Mouse (Mus musculus): ENCODE measurements around the gene Napepld.
A peak's percentile ranks its signal among the peaks of the same experiment; 100 is the strongest.
"Not testable (repeated sequence)": the region's sequence is repeated elsewhere in the genome, so short reads cannot be mapped to it uniquely, and the experiment has no call there.

Napepld gene

GRCm38 (mm10) chr5:21703708-21704107 lies 2.5 kb upstream of the Napepld start:
- DNase-seq, result no peak

DNA sequence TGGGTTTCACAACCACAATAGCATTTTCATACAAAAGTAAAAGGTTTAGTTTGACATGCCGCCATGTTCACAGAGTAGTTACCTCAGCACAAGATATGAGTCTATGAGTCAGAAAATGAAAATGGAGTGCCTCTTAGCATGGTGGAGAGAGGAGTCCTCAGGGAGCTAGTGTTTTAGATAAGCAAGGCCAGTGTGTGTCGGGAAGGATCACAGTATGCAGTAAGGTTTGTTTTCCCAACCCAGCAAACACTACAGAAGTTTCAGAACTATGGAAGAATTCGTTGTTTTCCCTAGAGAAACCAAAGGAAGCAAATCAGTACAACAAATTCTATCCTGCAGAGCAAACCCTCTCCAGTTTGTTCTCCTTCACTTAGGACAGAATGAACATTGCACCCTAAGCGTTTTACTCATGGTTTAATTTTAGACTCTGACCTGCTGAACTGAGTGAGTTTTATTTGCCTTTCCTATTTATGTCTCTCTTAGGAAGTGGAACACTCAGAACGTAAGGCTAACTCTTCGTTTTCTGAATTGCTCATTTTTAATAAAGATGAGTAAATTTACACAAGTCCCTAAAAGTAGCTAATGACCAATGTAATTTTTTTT lies 1.8 kb upstream of the Napepld start:
- no peak for DNase-seq

DNA sequence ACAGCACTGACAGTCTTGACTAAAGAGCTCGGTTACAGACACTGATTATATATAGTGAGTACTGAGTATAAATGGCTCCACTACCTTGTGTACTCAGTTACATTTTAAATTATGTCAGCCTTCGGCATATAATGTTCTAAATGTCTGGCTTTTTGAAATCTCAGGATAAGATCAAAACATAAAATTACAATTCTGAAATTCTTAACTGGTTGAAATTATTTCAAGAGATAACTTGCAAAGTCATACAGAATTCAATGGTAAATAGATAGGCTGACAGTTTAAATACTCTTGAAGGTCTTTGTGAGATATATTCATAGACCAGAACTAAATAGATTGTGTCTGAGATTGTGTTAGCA lies 791 bp upstream of the Napepld start:
- DNase-seq, result no peak

DNA sequence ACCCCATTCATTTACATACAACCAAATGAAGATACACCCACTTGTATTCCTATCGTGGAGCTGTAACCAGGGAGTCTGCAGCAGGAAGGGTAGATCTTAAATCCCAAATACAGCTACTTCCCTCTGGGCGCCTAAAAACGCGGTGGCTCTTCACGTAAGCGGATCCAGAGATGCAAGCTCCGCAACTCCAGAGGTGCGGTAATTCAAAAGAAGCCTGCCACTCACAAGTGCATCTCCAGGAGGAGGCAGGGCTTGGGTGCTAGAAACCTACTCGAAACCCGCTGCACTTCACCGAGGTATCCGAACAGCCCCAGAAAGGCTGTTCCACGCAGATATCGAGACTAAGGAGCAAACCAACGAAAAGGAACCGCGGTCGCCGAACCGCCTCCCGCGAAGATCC lies 262 bp downstream of the Napepld start:
- no peak for DNase-seq

DNA sequence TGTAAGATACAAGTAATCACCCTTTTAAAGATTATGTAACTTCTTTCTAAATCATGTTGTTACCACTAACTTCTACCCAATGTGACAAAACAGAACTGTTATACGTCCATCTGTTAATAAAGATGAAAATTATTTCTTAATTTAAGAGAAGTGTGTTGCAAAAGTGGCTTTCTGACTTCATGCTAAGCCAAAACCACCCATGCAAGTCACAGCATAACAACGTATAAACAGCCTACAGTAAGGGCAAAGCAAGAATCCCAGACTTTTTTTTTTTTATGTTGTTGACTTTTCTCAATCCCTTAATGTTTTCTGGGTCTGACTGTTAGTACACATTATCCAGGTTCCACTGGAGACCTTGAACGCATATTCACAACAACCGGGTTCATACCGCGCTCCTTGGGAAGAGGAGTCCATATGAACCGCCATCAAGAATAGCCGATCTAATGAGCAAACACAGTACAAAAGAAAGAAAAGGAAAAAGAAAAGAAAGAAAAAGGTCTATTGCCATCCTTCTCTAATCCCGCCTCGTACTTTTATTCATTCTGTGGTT lies 849 bp downstream of the Napepld start:
- no peak for DNase-seq

DNA sequence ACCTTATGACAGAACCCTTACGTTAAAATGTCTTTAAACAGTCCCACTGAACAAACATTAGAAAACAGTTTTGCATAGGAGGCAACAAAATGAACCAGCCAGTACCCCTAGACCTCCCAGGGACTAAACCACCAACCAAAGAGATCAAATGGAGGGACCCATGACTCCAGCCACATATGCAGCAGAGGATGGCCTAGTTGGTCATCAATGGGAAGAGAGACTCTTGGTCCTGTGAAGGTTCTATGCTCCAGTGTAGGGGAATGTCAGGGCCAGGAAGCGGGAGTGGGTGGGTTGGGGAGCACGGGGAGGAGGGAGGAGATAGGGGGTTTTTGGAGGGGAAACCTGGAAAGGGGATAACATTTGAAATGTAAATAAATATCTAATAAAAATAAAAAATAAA lies 1.6 kb downstream of the Napepld start:
- not testable (repeated sequence) for DNase-seq

GRCm38 (mm10) chr5:21694854-21695490 lies 6.2 kb downstream of the Napepld start:
- DNase-seq, result no peak

GRCm38 (mm10) chr5:21693372-21693870 lies 7.8 kb downstream of the Napepld start:
- no peak for DNase-seq

GRCm38 (mm10) chr5:21692230-21692629 lies 9.0 kb downstream of the Napepld start:
- no peak for DNase-seq

- DNase-seq, result no peak
These were observed 14.2 kb downstream of the Napepld start for GRCm38 (mm10) chr5:21687042-21687441.

- no peak for DNase-seq
These were observed 16.2 kb downstream of the Napepld start for GRCm38 (mm10) chr5:21685001-21685400.

DNA sequence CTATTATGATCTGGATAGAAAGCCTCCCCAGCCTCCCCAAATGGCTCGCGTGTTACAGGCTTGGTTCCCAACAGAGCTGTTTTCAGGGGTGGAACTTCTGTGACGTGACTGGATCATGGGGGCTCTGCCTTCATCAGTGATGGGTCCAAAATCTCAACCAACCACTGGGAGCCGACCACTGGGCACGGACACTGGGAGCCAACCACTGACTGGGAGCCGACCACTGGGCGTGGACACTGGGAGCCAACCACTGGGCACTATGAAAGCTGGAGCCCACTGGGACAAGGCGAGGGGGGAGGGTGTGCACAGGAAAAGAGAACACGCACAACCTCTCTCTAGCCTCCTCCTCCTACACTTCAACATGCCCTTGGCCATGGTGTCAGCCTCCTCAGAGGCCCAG lies 17.4 kb downstream of the Napepld start:
- no peak for DNase-seq

DNA sequence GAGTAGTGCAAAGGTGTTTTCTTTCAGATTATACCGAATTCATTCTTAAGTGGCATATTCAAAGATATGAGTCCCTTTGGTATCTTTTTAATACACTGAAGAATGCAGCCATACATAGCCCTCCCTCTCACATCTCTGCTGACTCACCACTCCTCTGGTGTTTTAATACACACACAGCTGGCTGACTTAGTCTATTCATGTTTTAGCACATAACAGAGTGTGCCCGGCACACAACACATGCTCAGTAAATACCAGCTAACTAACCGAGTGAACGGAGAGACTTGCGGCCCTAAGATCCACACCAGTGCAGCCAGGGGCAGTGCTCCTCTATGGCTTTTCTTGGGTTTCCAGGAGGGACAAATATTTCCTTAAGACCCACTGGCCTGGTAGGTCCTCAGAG lies 20.3 kb downstream of the Napepld start:
- DNase-seq, result peak; percentile 45

DNA sequence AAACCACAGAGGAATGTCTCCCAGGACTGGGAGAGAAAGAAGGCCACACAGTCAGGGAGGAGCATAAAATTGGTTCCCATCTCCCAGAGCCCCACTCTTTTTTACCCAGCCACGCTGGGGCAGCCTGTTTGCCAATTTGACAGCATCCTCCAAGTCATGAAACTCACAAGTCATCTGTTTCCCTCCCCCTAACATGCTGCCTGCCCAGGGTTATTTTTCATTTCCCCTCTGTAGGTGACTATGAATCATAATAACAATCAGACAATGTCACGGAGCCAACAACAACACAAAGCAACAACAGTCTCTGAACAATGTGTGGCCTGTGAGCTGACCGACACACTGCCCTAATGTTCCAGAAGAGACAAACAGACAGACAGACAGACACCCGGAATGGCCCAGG lies 21.2 kb downstream of the Napepld start:
- no peak for DNase-seq

GRCm38 (mm10) chr5:21678363-21678762 lies 22.8 kb downstream of the Napepld start:
- no peak for DNase-seq

DNA sequence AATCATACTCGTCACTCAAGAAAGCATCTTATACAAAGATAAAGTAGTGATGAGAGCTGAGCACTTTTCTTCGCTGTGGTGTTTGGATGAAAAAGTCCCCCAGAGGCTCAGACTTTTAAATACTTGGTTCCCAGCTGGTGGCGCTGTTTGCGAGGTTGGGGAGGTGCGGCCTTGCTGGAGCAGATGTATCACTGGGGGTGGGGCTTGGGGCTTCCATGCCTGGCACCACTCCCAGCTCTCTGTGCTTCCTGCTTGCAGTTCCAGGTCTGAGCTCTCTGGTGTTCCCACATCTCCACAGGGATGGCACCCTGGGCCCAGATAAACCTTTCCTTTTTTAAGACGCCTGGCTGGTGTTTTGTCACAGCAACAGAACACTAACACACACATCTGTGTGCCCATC lies 23.3 kb downstream of the Napepld start:
- no peak for DNase-seq

DNA sequence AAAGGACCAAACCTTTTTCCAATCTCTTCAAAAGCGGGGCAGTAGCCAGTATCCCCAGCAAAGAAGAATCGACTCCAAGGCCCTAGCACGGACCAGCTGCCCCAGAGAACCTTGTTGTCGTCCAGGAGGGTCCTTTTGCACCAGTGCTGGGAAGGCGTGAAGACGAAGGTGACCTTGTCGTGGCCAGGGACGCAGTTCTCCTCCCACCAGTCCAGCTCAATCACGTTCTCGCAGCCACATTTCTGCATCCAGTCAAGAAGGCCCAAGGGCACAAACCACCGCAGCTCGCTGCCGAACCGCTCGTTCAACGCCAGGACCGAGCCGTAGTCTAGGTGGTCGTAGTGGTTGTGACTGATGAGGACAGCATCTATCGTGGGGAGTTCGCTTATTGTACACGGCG lies 25.7 kb downstream of the Napepld start:
- DNase-seq, result no peak

DNA sequence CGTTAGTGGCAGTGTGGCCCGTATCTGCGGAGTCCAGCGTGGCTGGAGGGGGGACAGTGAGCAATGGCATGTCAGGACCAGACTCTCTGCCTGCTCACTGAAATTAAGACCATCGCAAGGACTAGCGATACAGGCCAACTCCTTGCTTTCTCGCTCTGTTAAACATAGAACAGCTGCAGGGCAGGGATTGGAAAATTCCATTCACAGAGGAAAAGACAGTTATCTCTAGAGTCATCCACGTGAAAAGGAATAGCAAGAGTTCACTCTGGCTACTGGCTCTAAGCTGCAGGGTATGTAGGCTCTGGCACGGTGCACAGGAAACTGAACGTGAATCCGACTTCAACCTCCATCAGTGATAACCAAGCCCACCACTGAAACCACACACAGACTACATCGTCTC lies 26.2 kb downstream of the Napepld start:
- DNase-seq, result no peak

DNA sequence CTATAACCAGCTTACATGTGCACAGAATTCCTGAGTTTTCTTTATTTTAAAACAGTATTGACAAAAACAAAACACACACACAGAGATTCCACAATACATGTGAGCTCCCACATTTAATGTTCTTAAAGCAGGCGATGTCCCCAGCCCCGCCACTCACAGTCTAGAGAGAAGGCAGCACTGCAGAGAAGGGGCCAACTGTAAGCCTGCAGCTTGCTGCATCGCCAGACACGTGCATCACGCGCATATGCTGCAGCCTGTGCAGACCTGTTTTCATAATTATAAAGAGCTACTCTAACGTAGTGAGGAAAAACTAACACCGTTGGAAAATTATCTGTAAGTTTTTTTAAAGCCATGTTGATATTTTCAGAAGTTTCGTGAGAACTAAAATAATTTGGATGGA lies 27.5 kb downstream of the Napepld start:
- DNase-seq, result no peak

DNA sequence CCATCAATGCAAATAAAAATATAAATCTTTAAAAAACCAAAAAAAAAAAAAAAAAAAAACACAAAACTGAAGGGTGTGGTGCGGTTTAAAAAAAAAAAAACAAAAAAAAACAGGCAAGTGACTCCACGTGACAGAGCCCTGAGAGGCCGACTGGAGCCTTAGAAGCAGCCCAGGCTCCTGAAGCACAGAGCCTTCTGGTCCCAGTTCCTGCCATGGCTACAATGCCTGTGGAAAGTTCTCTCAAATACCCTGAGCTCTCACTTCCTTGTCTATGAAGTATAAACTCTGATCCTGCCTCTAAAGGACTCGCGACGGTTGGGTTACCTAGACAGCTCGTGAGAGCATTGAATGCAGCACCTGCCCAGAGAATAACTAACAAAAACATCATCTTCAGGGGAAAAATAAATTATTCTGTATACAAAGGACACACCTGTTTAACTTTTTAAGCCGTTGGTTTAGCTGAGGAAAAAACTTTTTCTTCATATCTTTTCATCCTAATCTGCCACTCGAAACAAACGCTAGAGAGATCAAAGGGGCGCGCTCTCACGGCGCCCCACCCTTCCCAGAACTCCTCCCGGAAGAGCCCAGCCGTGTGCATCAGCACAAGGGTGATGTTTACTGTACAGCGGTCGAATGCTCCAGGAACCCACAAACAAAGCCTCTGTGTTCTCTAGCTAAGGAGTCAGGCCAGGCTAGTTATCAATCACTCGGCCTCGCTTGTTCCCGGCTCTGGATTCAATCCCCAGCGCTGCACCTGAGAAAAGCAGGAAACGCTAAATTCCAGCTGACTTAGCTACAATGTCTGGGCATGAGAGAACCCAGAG lies 28.2 kb downstream of the Napepld start:
- no peak for DNase-seq

GRCm38 (mm10) chr5:21669307-21669706 lies 31.9 kb downstream of the Napepld start:
- no peak for DNase-seq

DNA sequence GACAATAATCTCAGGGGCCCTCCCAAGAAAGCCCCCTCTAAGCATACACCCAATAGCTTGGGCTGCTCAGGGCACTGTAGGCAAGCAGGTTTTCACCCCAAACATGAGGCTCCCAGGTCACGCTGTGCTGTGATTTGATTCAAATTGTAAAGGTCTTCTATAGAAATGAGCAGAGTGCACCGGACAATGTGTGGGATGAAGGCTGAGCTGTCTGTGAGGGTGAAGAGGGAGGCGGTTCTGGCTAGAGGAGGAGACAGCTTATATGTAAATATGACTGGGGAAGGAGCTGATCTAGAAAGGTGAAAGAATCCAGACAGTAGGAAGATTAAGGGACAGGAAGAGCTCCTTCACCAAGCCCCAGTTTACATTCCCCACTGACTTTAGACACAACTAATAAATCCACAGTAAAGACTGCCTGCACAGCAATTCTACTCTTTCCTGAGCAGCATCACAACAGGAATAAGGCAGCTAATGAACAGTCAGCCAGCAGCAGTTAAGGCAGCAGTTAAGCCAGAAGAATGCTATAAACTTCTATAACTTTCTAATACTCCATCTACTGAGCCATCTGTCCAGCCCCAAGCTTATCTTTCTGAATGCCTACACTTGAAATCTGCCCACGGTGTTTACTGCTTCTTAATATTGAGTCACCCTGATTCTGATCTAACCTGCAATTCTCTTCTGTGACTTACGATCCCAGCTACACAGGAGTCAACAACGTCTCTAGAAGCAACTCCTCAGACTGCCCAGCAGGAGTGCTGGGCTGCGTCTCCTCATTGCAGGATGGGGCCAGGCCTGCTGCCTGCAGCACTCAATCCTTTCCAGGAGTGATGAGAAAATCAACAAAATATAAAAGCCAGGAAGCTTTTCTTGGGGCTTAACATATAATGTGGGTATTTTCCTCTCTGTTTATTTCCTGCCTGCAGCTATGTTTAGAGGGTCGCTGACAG lies 33.7 kb downstream of the Napepld start:
- DNase-seq, result no peak

DNA sequence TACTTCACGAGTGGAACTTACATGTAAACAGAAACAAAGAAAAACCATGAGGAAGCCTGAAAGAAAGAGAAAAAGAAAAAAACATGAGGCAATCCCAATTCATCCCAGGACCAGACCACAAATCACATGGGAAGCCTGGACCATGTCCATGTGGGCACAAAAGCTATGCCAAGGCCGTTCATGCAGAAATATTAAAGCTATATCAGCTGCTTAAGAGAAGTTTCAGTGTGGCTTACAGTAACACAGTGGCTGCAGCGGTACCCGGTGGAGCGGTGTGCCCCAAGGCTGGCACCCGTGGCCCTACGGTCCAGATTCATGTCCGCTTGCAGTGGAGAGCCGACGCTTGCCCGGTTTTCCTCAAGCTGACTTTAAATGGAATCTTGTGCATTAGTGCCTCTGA lies 38.1 kb downstream of the Napepld start:
- DNase-seq, result no peak
